In the genomic region with DNA sequence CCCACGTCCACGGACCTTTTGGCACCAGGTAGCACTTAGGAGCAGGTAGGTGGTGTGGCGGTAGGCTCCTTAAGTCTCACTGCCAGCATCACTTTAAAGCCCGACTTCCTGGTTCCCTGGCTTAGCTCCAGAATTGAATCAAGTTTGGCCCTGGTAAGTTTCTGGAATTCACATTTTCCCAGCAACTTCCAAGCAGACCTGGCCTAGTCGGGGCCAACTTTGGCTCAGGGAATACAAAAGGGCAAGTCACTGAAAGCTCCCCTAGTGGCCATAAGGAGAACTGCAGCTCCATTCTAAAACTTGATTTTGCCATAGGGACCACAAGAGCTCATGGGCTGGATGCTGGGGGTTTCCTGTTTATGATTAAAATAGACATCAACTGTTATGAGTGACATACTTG, we compare ENCODE assay signal across 8 mouse cellular contexts.
DNase-seq lines count a peak whose midpoint lies in the region; ATAC-seq and TF ChIP-seq lines count a peak whose summit lies in the region.

No protein-coding gene starts in this region.

- no peak overlapping the region for H3K27ac ChIP-seq in hindbrain, embryonic 14.5 days
- no peak overlapping the region for H3K27ac ChIP-seq in hindbrain, embryonic 13.5 days
- H3K27ac ChIP-seq in lung, postnatal 0 days (ENCODE audit: low read length) = no peak overlapping the region
- H3K27ac ChIP-seq in forebrain, embryonic 13.5 days = no peak overlapping the region

- H3K4me3 ChIP-seq in hindbrain, embryonic 14.5 days (replicated peaks; ENCODE audit: low read length) = no peak overlapping the region
- H3K4me3 ChIP-seq in hindbrain, embryonic 13.5 days = no peak overlapping the region
- no peak overlapping the region for H3K4me3 ChIP-seq in E14TG2a.4 (replicated peaks; ENCODE audit: low read length)
- no peak overlapping the region for H3K4me3 ChIP-seq in lung, postnatal 0 days (ENCODE audit: low read depth, low read length)
- H3K4me3 ChIP-seq in forebrain, embryonic 13.5 days = no peak overlapping the region

- no peaks in the 10 kb centered on the region for H3K36me3 ChIP-seq in hindbrain, embryonic 14.5 days (replicated peaks; ENCODE audit: control insufficient read depth, insufficient read depth)
- no peaks in the 10 kb centered on the region for H3K36me3 ChIP-seq in hindbrain, embryonic 13.5 days
- H3K36me3 ChIP-seq in E14TG2a.4 (ENCODE audit: insufficient read depth, low read length) = no peaks in the 10 kb centered on the region
- no peaks in the 10 kb centered on the region for H3K36me3 ChIP-seq in lung, postnatal 0 days (ENCODE audit: insufficient read depth, low read length)
- no peaks in the 10 kb centered on the region for H3K36me3 ChIP-seq in forebrain, embryonic 13.5 days (ENCODE audit: poor library complexity, severe bottlenecking)

- TF ChIP-seq EP300 in lung, postnatal 0 days (IDR thresholded peaks at IDR 0.05) = no peak

- 71% methylated on average over 5 of the region's 5 CpGs for WGBS in hindbrain, embryonic 14.5 days
- WGBS in hindbrain, embryonic 13.5 days = 79% methylated on average over 5 of the region's 5 CpGs
- WGBS in lung, postnatal 0 days = 53% methylated on average over 5 of the region's 5 CpGs
- 76% methylated on average over 5 of the region's 5 CpGs for WGBS in forebrain, embryonic 13.5 days

- TF ChIP-seq CTCF in E14TG2a.4 (conservative IDR thresholded peaks at IDR 0.05; ENCODE audit: low read length) = peak; percentile 98
- TF ChIP-seq CTCF in lung, postnatal 0 days (IDR thresholded peaks at IDR 0.05) = peak; percentile 87

- H3K4me1 ChIP-seq in hindbrain, embryonic 14.5 days (replicated peaks; ENCODE audit: control insufficient read depth, insufficient read depth, low read length) = peaks cover 41% of the 10 kb centered on the region
- H3K4me1 ChIP-seq in hindbrain, embryonic 13.5 days (replicated peaks) = peaks cover 60% of the 10 kb centered on the region
- peaks cover 64% of the 10 kb centered on the region for H3K4me1 ChIP-seq in E14TG2a.4 (replicated peaks; ENCODE audit: low read depth, low read length)
- H3K4me1 ChIP-seq in lung, postnatal 0 days (ENCODE audit: insufficient read depth, low read depth, low read length) = no peaks in the 10 kb centered on the region
- H3K4me1 ChIP-seq in forebrain, embryonic 13.5 days = peaks cover 50% of the 10 kb centered on the region

- no peak overlapping the region for H3K9ac ChIP-seq in hindbrain, embryonic 14.5 days
- H3K9ac ChIP-seq in hindbrain, embryonic 13.5 days = no peak overlapping the region
- no peak overlapping the region for H3K9ac ChIP-seq in lung, postnatal 0 days (replicated peaks; ENCODE audit: low read depth)
- H3K9ac ChIP-seq in forebrain, embryonic 13.5 days = no peak overlapping the region

- H3K9me3 ChIP-seq in hindbrain, embryonic 14.5 days (ENCODE audit: control insufficient read depth, low read length) = no peaks in the 10 kb centered on the region
- no peaks in the 10 kb centered on the region for H3K9me3 ChIP-seq in hindbrain, embryonic 13.5 days
- H3K9me3 ChIP-seq in E14TG2a.4 (ENCODE audit: low read length) = no peaks in the 10 kb centered on the region
- H3K9me3 ChIP-seq in lung, postnatal 0 days (ENCODE audit: low read length) = no peaks in the 10 kb centered on the region
- H3K9me3 ChIP-seq in forebrain, embryonic 13.5 days (replicated peaks) = no peaks in the 10 kb centered on the region

- peak; percentile 66 for DNase-seq in hindbrain, embryonic 14.5 days (ENCODE audit: low spot score)
- peak; percentile 77 for DNase-seq in ZHBTc4 (ENCODE audit: low read depth, low spot score)
- DNase-seq in lung, postnatal 0 days (ENCODE audit: low spot score) = peak; percentile 66
- DNase-seq in right cerebral cortex, postnatal 36 days (ENCODE audit: low spot score in 2 of 2) = no peak

- H3K4me2 ChIP-seq in hindbrain, embryonic 14.5 days (replicated peaks) = no peak overlapping the region
- no peak overlapping the region for H3K4me2 ChIP-seq in hindbrain, embryonic 13.5 days
- no peak overlapping the region for H3K4me2 ChIP-seq in lung, postnatal 0 days (replicated peaks; ENCODE audit: low read depth, low read length)
- no peak overlapping the region for H3K4me2 ChIP-seq in forebrain, embryonic 13.5 days

- ATAC-seq in hindbrain, embryonic 14.5 days (ENCODE audit: low FRiP score) = no peak
- ATAC-seq in hindbrain, embryonic 13.5 days (ENCODE audit: low FRiP score) = no peak
- ATAC-seq in lung, postnatal 0 days = no peak
- no peak for ATAC-seq in monocyte, adult 5-6 weeks (replicated peaks; ENCODE audit: insufficient number of reproducible peaks, low FRiP score, low TSS enrichment, poor library complexity, severe bottlenecking)
- ATAC-seq in forebrain, embryonic 13.5 days = no peak

- H3K27me3 ChIP-seq in hindbrain, embryonic 14.5 days (ENCODE audit: control insufficient read depth, insufficient read depth, low read length) = no peaks in the 10 kb centered on the region
- no peaks in the 10 kb centered on the region for H3K27me3 ChIP-seq in hindbrain, embryonic 13.5 days
- H3K27me3 ChIP-seq in E14TG2a.4 (ENCODE audit: insufficient read depth, low read length) = no peaks in the 10 kb centered on the region
- H3K27me3 ChIP-seq in lung, postnatal 0 days (replicated peaks; ENCODE audit: insufficient read depth, low read length) = no peaks in the 10 kb centered on the region
- no peaks in the 10 kb centered on the region for H3K27me3 ChIP-seq in forebrain, embryonic 13.5 days

Comparison
In these comparisons a context has a peak if more than half of its experiments do, and no peak if none do; other contexts are left out.
1. DNase-seq: peak in hindbrain, embryonic 14.5 days (single experiment), ZHBTc4 (single experiment) and lung, postnatal 0 days (single experiment); none in right cerebral cortex, postnatal 36 days (0 of 2).